ENCODE assay signal across 8 mouse cellular contexts in genomic region chr16:33922111-33923000, GRCm38 (mm10). TPM values are rescaled to one million over a fixed set of nuclear protein-coding genes. Genes with fewer than 3 reads are reported as not detected.
A peak's percentile ranks its signal among the peaks of the same experiment; 100 is the strongest.
DNase-seq lines count a peak whose midpoint lies in the region; ATAC-seq and TF ChIP-seq lines count a peak whose summit lies in the region.

No protein-coding gene starts in this region.

- WGBS in lung, postnatal 0 days = 36% methylated on average over 18 of the region's 18 CpGs
- 58% methylated on average over 18 of the region's 18 CpGs for WGBS in hindbrain, embryonic 14.5 days
- WGBS in stomach, embryonic 14.5 days = 39% methylated on average over 18 of the region's 18 CpGs
- 59% methylated on average over 18 of the region's 18 CpGs for WGBS in forebrain, embryonic 14.5 days

- H3K9ac ChIP-seq in lung, postnatal 0 days (replicated peaks; ENCODE audit: low read depth) = no peak overlapping the region
- H3K9ac ChIP-seq in hindbrain, embryonic 14.5 days = no peak overlapping the region
- H3K9ac ChIP-seq in stomach, embryonic 14.5 days (replicated peaks; ENCODE audit: low read depth, low read length) = no peak overlapping the region
- H3K9ac ChIP-seq in forebrain, embryonic 14.5 days (ENCODE audit: low read length) = no peak overlapping the region

- H3K4me3 ChIP-seq in lung, postnatal 0 days (ENCODE audit: low read depth, low read length) = no peak overlapping the region
- H3K4me3 ChIP-seq in hindbrain, embryonic 14.5 days (replicated peaks; ENCODE audit: low read length) = no peak overlapping the region
- no peak overlapping the region for H3K4me3 ChIP-seq in stomach, embryonic 14.5 days (ENCODE audit: low read depth, low read length)
- H3K4me3 ChIP-seq in forebrain, embryonic 14.5 days (ENCODE audit: low read depth, low read length) = no peak overlapping the region

- H3K36me3 ChIP-seq in lung, postnatal 0 days (ENCODE audit: insufficient read depth, low read length) = no peaks in the 10 kb centered on the region
- no peaks in the 10 kb centered on the region for H3K36me3 ChIP-seq in hindbrain, embryonic 14.5 days (replicated peaks; ENCODE audit: control insufficient read depth, insufficient read depth)
- 0 out of 2 replicates have a peak, but pooled peaks cover 5% of the 10 kb centered on the region for H3K36me3 ChIP-seq in stomach, embryonic 14.5 days (ENCODE audit: control insufficient read depth, insufficient read depth, low read length)
- H3K36me3 ChIP-seq in forebrain, embryonic 14.5 days (ENCODE audit: control insufficient read depth, insufficient read depth, low read length) = no peaks in the 10 kb centered on the region

- no peaks in the 10 kb centered on the region for H3K9me3 ChIP-seq in lung, postnatal 0 days (ENCODE audit: low read length)
- H3K9me3 ChIP-seq in hindbrain, embryonic 14.5 days (ENCODE audit: control insufficient read depth, low read length) = no peaks in the 10 kb centered on the region
- H3K9me3 ChIP-seq in stomach, embryonic 14.5 days (ENCODE audit: control insufficient read depth, low read depth, low read length) = no peaks in the 10 kb centered on the region
- H3K9me3 ChIP-seq in forebrain, embryonic 14.5 days (replicated peaks; ENCODE audit: control insufficient read depth, low read length) = no peaks in the 10 kb centered on the region

- H3K4me1 ChIP-seq in lung, postnatal 0 days (ENCODE audit: insufficient read depth, low read depth, low read length) = no peaks in the 10 kb centered on the region; the same call in 1 of the 2 replicates
- 0 out of 2 replicates have a peak, but pooled peaks cover 11% of the 10 kb centered on the region for H3K4me1 ChIP-seq in hindbrain, embryonic 14.5 days (replicated peaks; ENCODE audit: control insufficient read depth, insufficient read depth, low read length)
- peaks cover 26% of the 10 kb centered on the region for H3K4me1 ChIP-seq in stomach, embryonic 14.5 days (ENCODE audit: control insufficient read depth, insufficient read depth, low read length)
- no peaks in the 10 kb centered on the region for H3K4me1 ChIP-seq in forebrain, embryonic 14.5 days (ENCODE audit: control insufficient read depth, insufficient read depth, low read length)

- no peak for ATAC-seq in CD4-positive, CD25-positive, alpha-beta regulatory T cell, adult 4 months
- ATAC-seq in lung, postnatal 0 days = peak; percentile 46
- ATAC-seq in hindbrain, embryonic 14.5 days (ENCODE audit: low FRiP score) = peak; percentile 48; the same call in 1 of the 2 replicates
- no peak for ATAC-seq in stomach, embryonic 14.5 days (ENCODE audit: insufficient number of reproducible peaks, insufficient read depth, low FRiP score, low read depth)
- no peak for ATAC-seq in forebrain, embryonic 14.5 days

- TF ChIP-seq CTCF in lung, postnatal 0 days (IDR thresholded peaks at IDR 0.05) = no peak

- H3K4me2 ChIP-seq in lung, postnatal 0 days (replicated peaks; ENCODE audit: low read depth, low read length) = no peak overlapping the region
- H3K4me2 ChIP-seq in hindbrain, embryonic 14.5 days (replicated peaks) = no peak overlapping the region
- H3K4me2 ChIP-seq in stomach, embryonic 14.5 days (replicated peaks; ENCODE audit: low read depth, low read length) = 0 out of 2 replicates have a peak overlapping the region, but pooled peaks have one; percentile 5
- no peak overlapping the region for H3K4me2 ChIP-seq in forebrain, embryonic 14.5 days (ENCODE audit: low read length)

- H3K27ac ChIP-seq in lung, postnatal 0 days (ENCODE audit: low read length) = peak overlapping the region; percentile 33
- H3K27ac ChIP-seq in hindbrain, embryonic 14.5 days = no peak overlapping the region; the same call in 1 of the 2 replicates
- peak overlapping the region; percentile 72 for H3K27ac ChIP-seq in stomach, embryonic 14.5 days (ENCODE audit: low read length)
- no peak overlapping the region for H3K27ac ChIP-seq in forebrain, embryonic 14.5 days (ENCODE audit: low read depth, low read length)

- H3K27me3 ChIP-seq in lung, postnatal 0 days (replicated peaks; ENCODE audit: insufficient read depth, low read length) = no peaks in the 10 kb centered on the region
- no peaks in the 10 kb centered on the region for H3K27me3 ChIP-seq in hindbrain, embryonic 14.5 days (ENCODE audit: control insufficient read depth, insufficient read depth, low read length)
- no peaks in the 10 kb centered on the region for H3K27me3 ChIP-seq in stomach, embryonic 14.5 days (ENCODE audit: control insufficient read depth, insufficient read depth, low read length)
- no peaks in the 10 kb centered on the region for H3K27me3 ChIP-seq in forebrain, embryonic 14.5 days (replicated peaks; ENCODE audit: control insufficient read depth, insufficient read depth, low read length)

- TF ChIP-seq EP300 in lung, postnatal 0 days (IDR thresholded peaks at IDR 0.05) = no peak

- DNase-seq in CD4-positive, CD25-positive, alpha-beta regulatory T cell, adult 2 months (ENCODE audit: low read depth, low spot score) = peak; percentile 2
- peak; percentile 49 for DNase-seq in lung, postnatal 0 days (ENCODE audit: low spot score)
- DNase-seq in lung, postnatal 36 days = no peak
- DNase-seq in hindbrain, embryonic 14.5 days (ENCODE audit: low spot score) = no peak
- DNase-seq in liver = peak; percentile 64
- no peak for DNase-seq in forebrain, embryonic 14.5 days (ENCODE audit: low spot score)

RNA-seq across cellular contexts. Expression of gene Umps, which starts 44.5 kb away (rescaled TPM):
- polyA plus RNA-seq in CD4-positive, CD25-positive, alpha-beta regulatory T cell, adult 4 months (2017; shearing (Covaris generic)) = 10 to 100 TPM; 29.8 to 35.1 TPM
- polyA plus RNA-seq in lung, postnatal 0 days (2015; fragmentation: Nextera tagmentation; extraction: Ambion mirVana) = 10.3 and 11.1 TPM in 2 replicates
- 24.2 and 28.5 TPM in 2 replicates for polyA plus RNA-seq in hindbrain, embryonic 14.5 days (2014; fragmentation: Nextera tagmentation; extraction: Ambion mirVana)
- 62.9 and 65.7 TPM in 2 replicates for polyA plus RNA-seq in stomach, embryonic 14.5 days (2014; fragmentation: Nextera tagmentation; extraction: Ambion mirVana)
- 35.1 and 39.6 TPM in 2 replicates for polyA plus RNA-seq in forebrain, embryonic 14.5 days (2014; fragmentation: Nextera tagmentation; extraction: Ambion mirVana)

Comparison
In these comparisons a context has a peak if more than half of its experiments do, and no peak if none do; other contexts are left out.
1. DNase-seq: peak in CD4-positive, CD25-positive, alpha-beta regulatory T cell, adult 2 months (single experiment), lung, postnatal 0 days (single experiment) and liver (single experiment); none in lung, postnatal 36 days (single experiment), hindbrain, embryonic 14.5 days (single experiment) and forebrain, embryonic 14.5 days (single experiment).
2. ATAC-seq: peak in lung, postnatal 0 days (single experiment) and hindbrain, embryonic 14.5 days (single experiment); none in CD4-positive, CD25-positive, alpha-beta regulatory T cell, adult 4 months (single experiment), stomach, embryonic 14.5 days (single experiment) and forebrain, embryonic 14.5 days (single experiment).
3. H3K27ac ChIP-seq: peak in lung, postnatal 0 days (single experiment) and stomach, embryonic 14.5 days (single experiment); none in hindbrain, embryonic 14.5 days (single experiment) and forebrain, embryonic 14.5 days (single experiment).